Mouse (Mus musculus) E14TG2a.4 (cell line): ENCODE results near the gene Srek1ip1.

Experiments used
- H3K27me3 ChIP-seq: 2 replicates; pipeline ENCODE4 v1.6.1; 2014; ENCODE audit warnings: low read length, control low read depth; ENCODE audit not compliant: insufficient read depth
- H3K36me3 ChIP-seq: 2 replicates; pipeline ENCODE4 v1.6.1; 2014; ENCODE audit warnings: low read length, control low read depth; ENCODE audit not compliant: insufficient read depth
- H3K4me1 ChIP-seq: replicated peaks from 2 replicates; pipeline ENCODE4 v1.6.1; 2014; ENCODE audit warnings: low read depth, low read length, control low read depth
- H3K4me3 ChIP-seq: replicated peaks from 2 replicates; pipeline ENCODE4 v1.5.1; 2014; ENCODE audit warnings: mild to moderate bottlenecking, low read length
- H3K9me3 ChIP-seq: 2 replicates; pipeline ENCODE4 v1.6.1; 2014; ENCODE audit warnings: low read length, control low read depth
- CTCF ChIP-seq: conservative IDR thresholded peaks from 2 replicates; pipeline ENCODE4 v1.5.1; 2014; ENCODE audit warnings: low read length
- NANOG ChIP-seq: IDR thresholded peaks from 2 replicates; pipeline ENCODE4 v1.6.1; 2014; ENCODE audit warnings: borderline replicate concordance, low read length, mixed read lengths
- POU5F1 ChIP-seq: IDR thresholded peaks from 2 replicates; pipeline ENCODE4 v1.6.1; 2014; ENCODE audit warnings: low read length, borderline replicate concordance

Srek1ip1 gene

GRCm38 (mm10) chr13:104863127-104863979, 71.1 kb downstream of the Srek1ip1 start, which contains the start of gene Shisal2b:
TSS of gene Shisal2b (minus strand) at chr13:104863893.
- Histone ChIP-seq H3K4me3 (peak within 1 kb of the TSS; percentile 78), H3K4me1 (peaks cover 7% of the 10 kb centered on the region), H3K36me3 (no peaks in the 10 kb centered on the region), H3K9me3 (peaks cover 10% of the 10 kb centered on the region), H3K27me3 (peaks cover 42% of the 10 kb centered on the region)
- TF ChIP-seq CTCF: no peak
- TF ChIP-seq POU5F1: no peak
- TF ChIP-seq NANOG: no peak

- peaks cover 7% of the 10 kb centered on the region for H3K4me1 ChIP-seq
- TF ChIP-seq POU5F1: no peak
- no peak for TF ChIP-seq CTCF
- no peak for TF ChIP-seq NANOG
- peaks cover 35% of the 10 kb centered on the region for H3K27me3 ChIP-seq
- H3K9me3 ChIP-seq: peaks cover 10% of the 10 kb centered on the region
- H3K4me3 ChIP-seq: no peak overlapping the region
- no peaks in the 10 kb centered on the region for H3K36me3 ChIP-seq
Measured at GRCm38 (mm10) chr13:104866726-104867125, 74.4 kb downstream of the Srek1ip1 start.

GRCm38 (mm10) chr13:104869907-104870306, 77.6 kb downstream of the Srek1ip1 start:
- Histone ChIP-seq H3K27me3 (peaks cover 4% of the 10 kb centered on the region), H3K9me3 (peaks cover 10% of the 10 kb centered on the region), H3K4me1 (no peaks in the 10 kb centered on the region; the same call in 1 of the 2 replicates), H3K36me3 (no peaks in the 10 kb centered on the region), H3K4me3 (no peak overlapping the region)
- no peak for TF ChIP-seq NANOG
- TF ChIP-seq POU5F1: no peak
- TF ChIP-seq CTCF: no peak

- H3K4me1 ChIP-seq: peaks cover 6% of the 10 kb centered on the region; the same call in 1 of the 2 replicates
- 0 out of 2 replicates have a peak, but pooled peaks cover 2% of the 10 kb centered on the region for H3K27me3 ChIP-seq
- TF ChIP-seq CTCF: no peak
- no peak for TF ChIP-seq POU5F1
- no peak for TF ChIP-seq NANOG
- H3K4me3 ChIP-seq: no peak overlapping the region
- H3K36me3 ChIP-seq: no peaks in the 10 kb centered on the region
- no peaks in the 10 kb centered on the region for H3K9me3 ChIP-seq
Measured at GRCm38 (mm10) chr13:104878508-104878907, 86.2 kb downstream of the Srek1ip1 start.

- no peak for TF ChIP-seq CTCF
Measured at GRCm38 (mm10) chr13:104883566-104884249, 91.4 kb downstream of the Srek1ip1 start.

GRCm38 (mm10) chr13:104886308-104887032, 94.2 kb downstream of the Srek1ip1 start:
- Histone ChIP-seq H3K36me3 (no peaks in the 10 kb centered on the region), H3K4me1 (peaks cover 12% of the 10 kb centered on the region), H3K9me3 (no peaks in the 10 kb centered on the region), H3K27me3 (0 out of 2 replicates have a peak, but pooled peaks cover 2% of the 10 kb centered on the region), H3K4me3 (no peak overlapping the region)
- TF ChIP-seq CTCF: no peak
- TF ChIP-seq NANOG: no peak
- TF ChIP-seq POU5F1: no peak

More at GRCm38 (mm10) chr13:104883566-104884249, 91.4 kb downstream of the Srek1ip1 start:
- Histone ChIP-seq H3K36me3 (no peaks in the 10 kb centered on the region), H3K9me3 (no peaks in the 10 kb centered on the region), H3K4me3 (no peak overlapping the region), H3K27me3 (0 out of 2 replicates have a peak, but pooled peaks cover 2% of the 10 kb centered on the region), H3K4me1 (peaks cover 14% of the 10 kb centered on the region)
